Mouse (Mus musculus): ENCODE data around the gene Tead1. TPM values are rescaled to one million over a fixed set of nuclear protein-coding genes. Genes with fewer than 3 reads are reported as not detected.
A peak's percentile ranks its signal among the peaks of the same experiment; 100 is the strongest.

Gene Tead1
- total RNA-seq, 2 experiments from 2014 or later = 60.3 to 67.6 TPM

- DNase-seq = no peak
These were observed 7.5 kb downstream of the Tead1 start for GRCm38 (mm10) chr7:112686586-112686985.

GRCm38 (mm10) chr7:112688425-112689001 lies 9.4 kb downstream of the Tead1 start:
- DNase-seq = no peak

GRCm38 (mm10) chr7:112690836-112691781 lies 12.0 kb downstream of the Tead1 start:
- no peak for DNase-seq

- no peak for DNase-seq
These were observed 14.4 kb downstream of the Tead1 start for GRCm38 (mm10) chr7:112693566-112693965.

- DNase-seq = no peak
These were observed 17.7 kb downstream of the Tead1 start for GRCm38 (mm10) chr7:112696777-112697161.

- DNase-seq = peak; percentile 62
These were observed 18.2 kb downstream of the Tead1 start for GRCm38 (mm10) chr7:112697162-112697841.

- DNase-seq = no peak
These were observed 21.0 kb downstream of the Tead1 start for GRCm38 (mm10) chr7:112700082-112700481.

- DNase-seq = peak; percentile 35
These were observed 24.2 kb downstream of the Tead1 start for GRCm38 (mm10) chr7:112703341-112703740.

- DNase-seq = no peak
These were observed 26.8 kb downstream of the Tead1 start for GRCm38 (mm10) chr7:112705870-112706269.

GRCm38 (mm10) chr7:112706756-112707155 lies 27.6 kb downstream of the Tead1 start:
- DNase-seq = no peak

GRCm38 (mm10) chr7:112710409-112711107 lies 31.4 kb downstream of the Tead1 start:
- DNase-seq = peak; percentile 49

- no peak for DNase-seq
These were observed 32.9 kb downstream of the Tead1 start for GRCm38 (mm10) chr7:112711977-112712376.

GRCm38 (mm10) chr7:112713509-112713908 lies 34.4 kb downstream of the Tead1 start:
- no peak for DNase-seq

- no peak for DNase-seq
These were observed 35.7 kb downstream of the Tead1 start for GRCm38 (mm10) chr7:112714783-112715182.

GRCm38 (mm10) chr7:112716701-112717100 lies 37.6 kb downstream of the Tead1 start:
- no peak for DNase-seq

- DNase-seq = peak; percentile 57
These were observed 38.6 kb downstream of the Tead1 start for GRCm38 (mm10) chr7:112717676-112718075.

GRCm38 (mm10) chr7:112719394-112720142 lies 40.5 kb downstream of the Tead1 start:
- DNase-seq = no peak

GRCm38 (mm10) chr7:112720143-112720988 lies 41.2 kb downstream of the Tead1 start:
- DNase-seq = peak; percentile 75

- DNase-seq = no peak
These were observed 41.8 kb downstream of the Tead1 start for GRCm38 (mm10) chr7:112720989-112721337.

- no peak for DNase-seq
These were observed 42.7 kb downstream of the Tead1 start for GRCm38 (mm10) chr7:112721859-112722258.

GRCm38 (mm10) chr7:112728399-112728798 lies 49.3 kb downstream of the Tead1 start:
- DNase-seq = no peak

Data from adrenal gland, postnatal 10 days (tissue).